Mouse (Mus musculus): ENCODE results near the gene Cnnm2.

DNA sequence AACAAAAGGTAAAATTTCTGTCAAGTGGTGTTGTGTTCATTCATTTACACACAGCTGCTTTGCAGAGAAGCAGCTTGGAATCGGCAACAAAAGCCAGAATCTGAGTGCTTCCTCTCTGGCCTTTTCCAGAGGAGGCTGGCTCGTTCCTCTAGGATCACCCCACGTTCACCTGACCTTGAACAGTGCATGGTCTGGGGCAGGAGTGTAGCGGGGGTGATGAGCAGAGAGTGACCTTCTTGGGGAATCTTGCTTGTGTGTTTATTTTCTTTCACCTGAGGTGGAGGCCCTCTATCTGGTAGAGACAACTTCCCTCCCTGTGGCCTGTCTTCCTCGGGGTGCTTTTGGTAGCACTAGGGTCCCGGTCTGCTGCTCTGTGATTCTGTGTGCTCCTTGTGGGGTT is 94.8 kb downstream of the Cnnm2 start:
- TF ChIP-seq POLR2A (IDR thresholded peaks at IDR 0.05; ENCODE audit: control insufficient read depth, extremely low read depth, insufficient read depth, low read length, poor library complexity) = no peak
- no peak for TF ChIP-seq CTCF (IDR thresholded peaks at IDR 0.05; ENCODE audit: borderline replicate concordance, control insufficient read depth, extremely low read depth, insufficient read depth, low read length, poor library complexity)
